Mouse (Mus musculus) lung, postnatal 4 days (tissue): ENCODE measurements at regions not wholly inside any gene's neighbourhood (a gene's known extent, or its start where the extent isn't known, plus 50 kb on each side); places are given as distances from the start of the nearest gene placed in this dataset.

Source experiments
- DNase-seq, 2 experiments: peaks; one replicate each; pipeline ENCODE4 v3.0.0; 2021

- DNase-seq, result no peak
Measured at GRCm38 (mm10) chr17:87501098-87501497, 54.4 kb upstream of the Calm2 start.

DNA sequence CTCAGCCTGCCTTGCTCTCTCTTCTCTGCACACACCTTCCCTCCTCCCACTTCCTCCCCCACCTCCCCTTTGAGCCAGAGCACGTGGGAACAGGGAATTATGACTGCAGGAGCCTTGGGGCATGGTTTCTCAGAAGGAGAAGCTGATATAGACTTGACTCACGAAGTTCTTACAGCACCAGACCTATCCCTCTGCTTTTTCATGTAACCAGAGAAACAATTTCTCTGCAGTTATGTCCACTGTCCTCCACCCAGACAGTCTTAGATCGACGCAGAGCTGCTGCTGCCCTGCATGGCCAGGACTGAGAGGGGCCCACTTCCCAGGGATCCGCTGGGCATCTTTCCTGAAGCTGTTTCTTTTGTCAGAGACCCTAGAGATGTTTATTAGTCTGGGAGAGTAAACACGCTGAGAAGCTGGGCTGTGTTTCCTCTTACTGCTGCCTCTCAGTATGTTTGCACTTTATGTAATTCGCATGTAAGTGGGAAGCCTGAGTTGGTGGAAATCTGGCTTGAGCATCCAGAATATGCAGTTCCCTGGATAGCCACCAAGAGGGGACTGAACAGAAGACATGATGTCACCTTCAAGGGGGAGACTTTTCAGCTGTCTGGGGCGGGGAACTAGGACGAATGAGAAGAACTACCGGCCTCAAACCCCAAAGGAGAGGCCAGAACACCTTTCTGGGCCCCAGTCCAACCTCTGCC is 55.1 kb upstream of the Calm2 start:
- peak in 1 of 2 experiments; percentile 57 for DNase-seq

DNA sequence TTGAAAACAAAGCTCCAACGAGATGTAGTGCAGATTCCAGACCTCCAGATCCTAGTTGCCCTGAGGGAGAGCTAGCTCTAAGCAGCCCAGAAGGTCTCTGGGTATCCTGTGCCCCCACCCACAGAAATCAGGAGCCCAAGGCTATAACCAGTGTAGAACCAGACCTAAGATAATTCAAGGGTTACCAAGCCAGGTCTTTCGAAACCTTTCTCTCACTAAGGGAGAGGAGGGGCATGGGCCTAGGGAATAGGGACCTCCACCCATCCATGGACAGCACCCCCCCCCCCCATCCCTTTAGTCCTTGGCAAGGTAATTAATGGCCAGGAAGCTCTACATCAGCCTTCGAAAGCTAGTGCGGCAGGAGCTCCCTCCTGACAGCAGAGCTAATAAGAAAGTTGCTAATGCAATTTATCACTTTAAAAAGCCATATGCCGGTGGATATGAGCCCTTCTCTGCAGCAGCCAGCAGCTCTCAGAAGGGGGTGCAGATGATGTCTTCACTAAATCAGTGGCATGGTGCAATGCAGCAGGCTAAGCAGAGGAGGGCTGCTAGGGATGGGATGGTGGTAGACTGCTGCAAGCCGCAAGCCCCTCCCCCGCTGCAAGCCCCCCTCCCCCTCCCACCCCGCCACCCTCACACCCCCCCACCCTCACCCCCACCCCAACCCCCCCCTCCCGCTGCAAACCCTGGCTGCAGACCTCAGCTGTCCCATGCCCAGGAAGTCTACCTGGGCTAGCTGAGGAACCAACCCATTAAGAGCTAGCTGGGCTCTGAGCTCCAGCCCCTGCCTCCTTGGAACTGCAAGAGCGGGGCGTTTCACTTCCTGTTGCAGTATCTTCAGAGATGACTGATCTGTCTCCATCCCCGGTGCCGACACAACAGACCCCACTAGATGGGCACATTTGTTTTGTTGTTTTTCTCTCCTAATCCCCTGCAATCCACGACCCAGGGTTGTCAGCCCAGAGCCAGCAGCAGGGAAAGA is 55.9 kb upstream of the Calm2 start:
- DNase-seq, result no peak

DNA sequence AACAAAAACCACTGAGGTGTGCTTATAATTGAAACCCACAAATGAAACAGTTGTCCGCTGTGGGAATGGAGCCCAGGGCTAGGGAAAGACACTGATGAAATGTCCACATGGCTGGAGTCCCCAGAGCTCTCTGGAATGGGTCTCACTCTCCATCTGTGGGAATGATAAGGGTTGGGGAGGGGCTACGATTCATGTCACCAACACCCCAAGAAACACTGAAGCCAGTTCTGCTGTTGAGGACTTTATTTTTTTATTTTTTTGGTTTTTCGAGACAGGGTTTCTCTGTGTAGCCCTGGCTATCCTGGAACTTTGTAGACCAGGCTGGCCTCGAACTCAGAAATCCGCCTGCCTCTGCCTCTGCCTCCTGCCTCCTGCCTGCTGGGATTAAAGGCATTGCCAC is 56.8 kb upstream of the Calm2 start:
- DNase-seq, result no peak

GRCm38 (mm10) chr17:87504960-87505681 is 58.4 kb upstream of the Calm2 start:
- DNase-seq, result no peak

- peak in 1 of 2 experiments; percentile 39 for DNase-seq
Measured at GRCm38 (mm10) chr17:87507848-87508247, 61.1 kb upstream of the Calm2 start.

DNA sequence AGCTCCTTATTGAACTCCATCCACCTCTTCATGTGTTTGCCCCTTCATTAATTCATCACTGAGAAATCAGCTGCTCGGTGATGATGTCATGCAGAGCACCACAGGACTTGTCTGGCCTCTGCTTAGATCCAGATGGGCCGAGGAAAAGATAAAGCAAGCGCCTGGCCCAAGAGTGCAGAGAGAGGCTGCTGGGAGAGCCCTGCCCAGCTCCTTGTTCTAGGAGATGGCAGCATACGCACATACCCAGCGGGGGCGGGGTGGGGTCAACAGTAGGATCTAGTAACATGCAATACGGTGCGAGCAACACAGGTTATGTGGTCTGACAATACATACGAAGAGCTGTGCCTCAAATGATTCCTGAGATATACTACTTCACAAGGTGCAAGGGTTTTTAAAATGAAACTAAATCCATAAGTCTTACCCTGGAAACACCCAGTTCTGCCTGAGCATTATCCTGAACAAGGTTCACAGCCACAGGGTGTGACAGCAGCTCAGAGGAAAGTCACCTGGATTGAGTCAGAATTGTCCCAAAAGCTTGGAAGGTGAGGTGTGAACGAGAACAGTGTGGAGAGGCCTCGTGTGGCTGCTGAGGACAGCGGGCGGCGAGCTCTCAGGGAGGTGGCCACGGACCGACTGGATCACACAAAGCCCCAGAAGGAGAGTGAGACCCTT is 62.0 kb upstream of the Calm2 start:
- DNase-seq, result no peak

DNA sequence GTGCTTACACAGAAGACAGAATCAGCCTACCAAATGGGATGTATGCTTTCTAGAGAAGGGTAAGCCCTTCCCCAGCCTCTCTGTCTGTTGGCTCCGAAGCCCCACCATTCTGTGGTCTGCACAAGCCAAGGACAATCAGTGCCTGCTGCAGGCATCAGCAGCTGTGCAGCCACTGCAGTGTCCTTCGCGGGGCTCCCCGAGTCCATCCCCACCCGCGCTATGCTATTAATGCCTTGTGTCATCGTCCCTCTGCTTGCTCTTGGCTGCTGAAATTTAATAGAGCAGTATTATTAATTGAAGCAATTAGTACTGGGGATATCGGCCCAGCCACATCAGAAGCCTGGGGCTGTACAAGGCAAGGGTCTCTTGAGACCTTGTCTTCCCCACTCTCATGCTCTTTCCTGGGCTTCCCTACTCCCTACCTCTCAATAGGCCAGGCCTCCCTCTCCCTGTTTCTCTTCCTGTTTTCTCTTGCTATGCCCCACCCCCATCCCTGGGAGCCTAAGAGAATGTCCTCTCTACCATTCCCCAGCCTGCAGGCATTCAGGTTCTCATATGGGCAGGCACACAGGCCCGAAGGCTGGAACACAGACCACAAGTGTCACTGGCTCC is 65.4 kb upstream of the Calm2 start:
- no peak for DNase-seq

- no peak for DNase-seq
Measured at GRCm38 (mm10) chr17:87513822-87514221, 67.1 kb upstream of the Calm2 start.

GRCm38 (mm10) chr17:87514366-87515126 is 67.8 kb upstream of the Calm2 start:
- peak in 1 of 2 experiments; percentile 44 for DNase-seq

GRCm38 (mm10) chr17:87517258-87517657 is 70.5 kb upstream of the Calm2 start:
- no peak for DNase-seq

- DNase-seq, result no peak
Measured at GRCm38 (mm10) chr17:87519454-87519853, 72.7 kb upstream of the Calm2 start.

GRCm38 (mm10) chr17:87520841-87521240 is 74.1 kb upstream of the Calm2 start:
- no peak for DNase-seq

DNA sequence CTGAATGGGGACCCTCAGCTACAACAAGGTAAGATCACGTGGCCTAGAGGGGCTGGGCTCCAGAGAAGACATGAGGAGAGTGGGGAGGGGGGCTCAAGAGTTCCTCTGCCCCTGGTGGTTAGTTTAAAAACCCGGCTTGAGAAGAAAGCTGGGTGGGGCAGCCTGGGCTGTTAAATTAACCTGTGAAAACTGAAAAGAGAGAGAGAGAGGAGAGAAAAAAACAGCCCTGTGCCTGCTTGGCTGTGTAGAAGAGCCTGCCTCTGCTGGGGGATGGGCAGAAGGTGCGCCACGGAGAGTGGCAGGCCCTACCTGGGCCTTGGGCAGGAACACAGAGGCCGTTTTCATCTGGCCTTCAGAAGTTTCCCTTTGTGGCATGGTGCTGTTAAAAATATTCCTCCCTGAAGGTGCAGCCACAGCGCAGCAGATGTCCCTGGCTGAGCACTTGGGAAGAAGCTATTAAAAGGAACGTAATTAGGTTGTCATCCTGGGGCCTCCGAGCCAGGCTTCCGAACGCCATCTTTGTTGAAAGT is 75.0 kb upstream of the Calm2 start:
- DNase-seq, result no peak

DNA sequence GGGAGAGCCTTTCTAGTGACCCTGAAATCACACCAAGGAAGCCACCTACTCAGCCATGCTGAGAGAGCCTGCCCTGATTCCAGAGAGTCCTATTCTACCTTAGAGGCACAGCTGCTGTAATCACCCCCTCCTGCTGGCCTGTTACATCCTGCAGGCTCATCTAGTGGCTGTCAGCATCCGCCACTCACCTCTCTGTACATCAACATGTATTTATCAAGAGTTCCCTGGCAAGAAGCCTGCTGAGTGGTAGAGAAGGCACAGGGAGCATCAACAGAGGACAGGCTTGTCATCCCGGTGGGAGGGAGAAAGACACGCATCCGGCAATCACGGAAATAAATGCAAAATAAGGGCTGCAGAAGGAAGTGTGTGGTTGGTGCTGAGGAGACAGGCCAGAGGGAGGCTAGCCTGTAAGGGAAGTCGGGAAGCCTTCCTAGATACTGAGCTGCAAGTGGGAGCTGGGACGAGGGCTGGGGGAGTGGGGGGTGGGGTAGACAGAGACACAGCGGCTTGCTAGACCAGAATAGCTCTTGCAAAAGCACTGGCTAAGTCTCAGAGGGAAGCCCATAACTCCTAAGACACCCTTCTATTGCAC is 75.9 kb upstream of the Calm2 start:
- peak in 1 of 2 experiments; percentile 43 for DNase-seq

DNA sequence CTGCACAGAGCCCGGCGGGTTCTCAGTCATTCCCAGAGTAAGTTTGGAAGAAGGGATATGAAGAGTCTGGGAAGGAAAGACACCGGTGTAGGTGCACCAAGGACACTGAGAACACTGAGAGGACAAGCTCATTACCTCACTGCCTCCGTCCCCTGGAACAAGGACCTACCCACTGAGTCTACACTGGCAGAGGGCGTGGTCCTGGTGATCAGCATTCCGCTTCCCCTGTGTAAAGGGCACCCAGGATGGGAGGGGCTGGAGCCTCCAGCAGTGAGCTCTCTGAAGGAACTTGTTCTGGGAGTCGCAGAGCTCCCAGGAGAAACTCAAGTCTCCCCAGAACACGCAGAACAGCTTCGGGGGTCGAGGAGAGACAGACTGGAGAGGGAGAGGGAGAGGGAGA is 76.9 kb upstream of the Calm2 start:
- DNase-seq, result peak; percentile 54 to 61

DNA sequence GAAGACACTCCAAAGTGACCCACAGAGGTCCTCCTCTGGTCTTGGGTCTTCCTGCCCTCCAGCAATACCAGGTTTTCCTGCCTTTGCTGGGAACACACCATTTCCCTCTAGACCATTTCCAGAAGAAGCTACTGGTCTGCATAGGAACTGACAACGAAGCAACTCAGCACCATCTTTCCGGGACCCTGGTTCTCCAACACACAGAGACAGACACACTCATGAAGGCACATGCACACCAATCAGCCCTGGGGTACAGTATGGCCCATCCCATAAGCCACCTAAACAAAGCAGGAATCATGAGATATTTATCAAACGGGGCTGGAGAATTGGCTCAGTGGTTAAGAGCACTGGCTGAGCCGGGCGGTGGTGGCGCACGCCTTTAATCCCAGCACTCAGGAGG is 80.4 kb upstream of the Calm2 start:
- DNase-seq, result no peak

- DNase-seq, result peak; percentile 87 to 92
Measured at GRCm38 (mm10) chr17:87530162-87530817, 83.6 kb upstream of the Calm2 start.

GRCm38 (mm10) chr17:87530818-87531410 is 84.2 kb upstream of the Calm2 start:
- no peak for DNase-seq
